Mouse (Mus musculus) heart, embryonic 15.5 days (tissue): ENCODE results near the gene Ppp6r2. TPM values are rescaled to one million over a fixed set of nuclear protein-coding genes. Genes with fewer than 3 reads are reported as not detected.
A peak's percentile ranks its signal among the peaks of the same experiment; 100 is the strongest.

ENCODE experiments used
- ATAC-seq: fragments of 200-750 bp; cut with Nextera tagmentation; replicated peaks from 2 replicates; pipeline ENCODE4 v1.8.0; 2017; ENCODE audit warnings: low read depth, moderate TSS enrichment; ENCODE audit not compliant: insufficient number of reproducible peaks, insufficient read depth, low FRiP score
- H3K27ac ChIP-seq: fragments of 300-500 bp; sonication (generic); 2 replicates; pipeline ENCODE4 v1.5.1; 2015; ENCODE audit warnings: mild to moderate bottlenecking, inconsistent platforms
- H3K27me3 ChIP-seq: fragments of 300-500 bp; sonication (generic); 2 replicates; pipeline ENCODE4 v1.6.1; 2015; ENCODE audit warnings: inconsistent platforms
- H3K36me3 ChIP-seq: fragments of 300-500 bp; sonication (generic); 2 replicates; pipeline ENCODE4 v1.6.1; 2015; ENCODE audit warnings: mild to moderate bottlenecking, inconsistent platforms
- H3K4me1 ChIP-seq: fragments of 300-500 bp; sonication (generic); replicated peaks from 2 replicates; pipeline ENCODE4 v1.6.1; 2015; ENCODE audit warnings: inconsistent platforms
- H3K4me2 ChIP-seq: fragments of 300-500 bp; sonication (generic); 2 replicates; pipeline ENCODE4 v1.6.1; 2015; ENCODE audit warnings: inconsistent platforms, mild to moderate bottlenecking, moderate library complexity
- H3K4me3 ChIP-seq: fragments of 300-500 bp; sonication (generic); 2 replicates; pipeline ENCODE4 v1.5.1; 2015; ENCODE audit warnings: mild to moderate bottlenecking, inconsistent platforms
- H3K9ac ChIP-seq: fragments of 300-500 bp; sonication (generic); 2 replicates; pipeline ENCODE4 v1.6.1; 2015; ENCODE audit warnings: mild to moderate bottlenecking, inconsistent platforms
- H3K9me3 ChIP-seq: fragments of 300-500 bp; sonication (generic); replicated peaks from 2 replicates; pipeline ENCODE4 v1.6.1; 2016; ENCODE audit warnings: inconsistent platforms
- WGBS: fragments of 180-500 bp; shearing (Covaris S2); methylation state at CpG from one replicate; pipeline ENCODE4 v1.1.7; 2015; ENCODE audit warnings: mixed read lengths; 5-methylcytosine and 5-hydroxymethylcytosine counted together
- polyA plus RNA-seq: library from polyadenylated mRNA; unstranded; fragments of >200 nt; fragmentation: Nextera tagmentation; extraction: Ambion mirVana; gene quantifications from 2 replicates; pipeline ENCODE4 v1.2.1, GENCODE M21; 2015

Ppp6r2 gene
- polyA plus RNA-seq, 1 experiment from 2014 or later = 18.6 TPM

GRCm38 (mm10) chr15:89182842-89183241 is 28.5 kb upstream of the Ppp6r2 start:
- Histone ChIP-seq H3K27ac (peak overlapping the region; percentile 92), H3K4me1 (peaks cover 38% of the 10 kb centered on the region), H3K36me3 (peaks cover 5% of the 10 kb centered on the region; the same call in 1 of the 2 replicates), H3K4me2 (no peak overlapping the region), H3K9ac (no peak overlapping the region), H3K27me3 (no peaks in the 10 kb centered on the region), H3K4me3 (no peak overlapping the region), H3K9me3 (no peaks in the 10 kb centered on the region)
- WGBS = 70% methylated on average over 5 of the region's 5 CpGs
- no peak for ATAC-seq

- ATAC-seq = no peak
- no peak overlapping the region for H3K27ac ChIP-seq
- H3K9me3 ChIP-seq = no peaks in the 10 kb centered on the region
- H3K9ac ChIP-seq = no peak overlapping the region
- WGBS = 78% methylated on average over 5 of the region's 5 CpGs
- peaks cover 5% of the 10 kb centered on the region; the same call in 1 of the 2 replicates for H3K36me3 ChIP-seq
- no peaks in the 10 kb centered on the region for H3K27me3 ChIP-seq
- H3K4me2 ChIP-seq = no peak overlapping the region
- H3K4me3 ChIP-seq = no peak overlapping the region
- peaks cover 23% of the 10 kb centered on the region for H3K4me1 ChIP-seq
Measured at GRCm38 (mm10) chr15:89184141-89184936, 27.0 kb upstream of the Ppp6r2 start.

- Histone ChIP-seq H3K27ac (no peak overlapping the region), H3K4me3 (no peak overlapping the region), H3K27me3 (no peaks in the 10 kb centered on the region), H3K9me3 (no peaks in the 10 kb centered on the region), H3K4me2 (no peak overlapping the region), H3K4me1 (peaks cover 19% of the 10 kb centered on the region), H3K36me3 (peaks cover 5% of the 10 kb centered on the region; the same call in 1 of the 2 replicates), H3K9ac (no peak overlapping the region)
- no peak for ATAC-seq
- WGBS = 78% methylated on average over 5 of the region's 5 CpGs
Measured at GRCm38 (mm10) chr15:89184937-89185227, 26.5 kb upstream of the Ppp6r2 start.

GRCm38 (mm10) chr15:89195261-89195681 is 16.1 kb upstream of the Ppp6r2 start:
- peak overlapping the region; percentile 79 for H3K4me2 ChIP-seq
- H3K9me3 ChIP-seq = no peaks in the 10 kb centered on the region
- H3K36me3 ChIP-seq = no peaks in the 10 kb centered on the region
- H3K27ac ChIP-seq = peak overlapping the region; percentile 99
- peaks cover 17% of the 10 kb centered on the region for H3K4me1 ChIP-seq
- peak overlapping the region; percentile 98 for H3K4me3 ChIP-seq
- no peaks in the 10 kb centered on the region for H3K27me3 ChIP-seq
- ATAC-seq = no peak
- WGBS = 32% methylated on average over 6 of the region's 6 CpGs
- peak overlapping the region; percentile 98 for H3K9ac ChIP-seq

GRCm38 (mm10) chr15:89195690-89196312 is 15.6 kb upstream of the Ppp6r2 start:
- peak overlapping the region; percentile 99 for H3K27ac ChIP-seq
- H3K4me2 ChIP-seq = peak overlapping the region; percentile 79
- WGBS = under 1% methylated on average over 25 of the region's 25 CpGs
- no peaks in the 10 kb centered on the region for H3K9me3 ChIP-seq
- H3K27me3 ChIP-seq = no peaks in the 10 kb centered on the region
- H3K4me3 ChIP-seq = peak overlapping the region; percentile 98
- H3K4me1 ChIP-seq = peaks cover 17% of the 10 kb centered on the region
- peak; percentile 94 for ATAC-seq
- no peaks in the 10 kb centered on the region for H3K36me3 ChIP-seq
- peak overlapping the region; percentile 98 for H3K9ac ChIP-seq

GRCm38 (mm10) chr15:89196313-89196706 is 15.0 kb upstream of the Ppp6r2 start, which contains the start of gene Dennd6b:
Gene Dennd6b, minus strand, starts transcription at chr15:89196496.
- WGBS = under 1% methylated on average over 38 of the region's 38 CpGs
- peak within 1 kb of the TSS; percentile 98 for H3K4me3 ChIP-seq
- H3K36me3 ChIP-seq = no peaks in the 10 kb centered on the region
- no peaks in the 10 kb centered on the region for H3K27me3 ChIP-seq
- H3K4me1 ChIP-seq = peaks cover 17% of the 10 kb centered on the region
- H3K27ac ChIP-seq = peak within 1 kb of the TSS; percentile 99
- peak within 1 kb of the TSS; percentile 98 for H3K9ac ChIP-seq
- H3K9me3 ChIP-seq = no peaks in the 10 kb centered on the region
- H3K4me2 ChIP-seq = peak within 1 kb of the TSS; percentile 79
- peak; percentile 99 for ATAC-seq

GRCm38 (mm10) chr15:89197056-89197455 is 14.3 kb upstream of the Ppp6r2 start:
- Histone ChIP-seq H3K36me3 (no peaks in the 10 kb centered on the region), H3K27ac (0 out of 2 replicates have a peak overlapping the region, but pooled peaks have one; percentile 99), H3K27me3 (no peaks in the 10 kb centered on the region), H3K4me2 (peak overlapping the region; percentile 79), H3K9ac (peak overlapping the region; percentile 53), H3K9me3 (no peaks in the 10 kb centered on the region), H3K4me3 (peak overlapping the region; percentile 98), H3K4me1 (peaks cover 17% of the 10 kb centered on the region)
- no peak for ATAC-seq
- WGBS = 67% methylated on average over 15 of the region's 15 CpGs

- Histone ChIP-seq H3K4me3 (no peak overlapping the region), H3K27me3 (no peaks in the 10 kb centered on the region), H3K36me3 (no peaks in the 10 kb centered on the region), H3K9ac (no peak overlapping the region), H3K4me1 (peaks cover 12% of the 10 kb centered on the region), H3K9me3 (peaks cover 10% of the 10 kb centered on the region; the same call in 1 of the 2 replicates), H3K4me2 (no peak overlapping the region), H3K27ac (no peak overlapping the region)
- no peak for ATAC-seq
- WGBS = 80% methylated on average over 4 of the region's 4 CpGs
Measured at GRCm38 (mm10) chr15:89207457-89207856, 3.9 kb upstream of the Ppp6r2 start.

- H3K27ac ChIP-seq = peak overlapping the region; percentile 93
- H3K27me3 ChIP-seq = no peaks in the 10 kb centered on the region
- peak overlapping the region; percentile 87 for H3K4me2 ChIP-seq
- H3K4me1 ChIP-seq = peaks cover 21% of the 10 kb centered on the region
- 12% methylated on average over 22 of the region's 22 CpGs for WGBS
- H3K36me3 ChIP-seq = no peaks in the 10 kb centered on the region
- peak overlapping the region; percentile 98 for H3K4me3 ChIP-seq
- peak overlapping the region; percentile 58 for H3K9ac ChIP-seq
- no peaks in the 10 kb centered on the region for H3K9me3 ChIP-seq
- no peak for ATAC-seq
Measured at GRCm38 (mm10) chr15:89209886-89210761, 1.2 kb upstream of the Ppp6r2 start.

- peak; percentile 60 for ATAC-seq
- 3% methylated on average over 35 of the region's 35 CpGs for WGBS
- Histone ChIP-seq H3K9ac (peak overlapping the region; percentile 99), H3K4me2 (peak overlapping the region; percentile 87), H3K4me1 (peaks cover 28% of the 10 kb centered on the region), H3K9me3 (no peaks in the 10 kb centered on the region), H3K27ac (peak overlapping the region; percentile 93), H3K4me3 (peak overlapping the region; percentile 98), H3K27me3 (no peaks in the 10 kb centered on the region), H3K36me3 (peaks cover 5% of the 10 kb centered on the region; the same call in 1 of the 2 replicates)
Measured at GRCm38 (mm10) chr15:89211716-89212461, 536 bp downstream of the Ppp6r2 start.
